Mouse (Mus musculus): ENCODE results near the gene Emc4.

Gene Emc4

DNA sequence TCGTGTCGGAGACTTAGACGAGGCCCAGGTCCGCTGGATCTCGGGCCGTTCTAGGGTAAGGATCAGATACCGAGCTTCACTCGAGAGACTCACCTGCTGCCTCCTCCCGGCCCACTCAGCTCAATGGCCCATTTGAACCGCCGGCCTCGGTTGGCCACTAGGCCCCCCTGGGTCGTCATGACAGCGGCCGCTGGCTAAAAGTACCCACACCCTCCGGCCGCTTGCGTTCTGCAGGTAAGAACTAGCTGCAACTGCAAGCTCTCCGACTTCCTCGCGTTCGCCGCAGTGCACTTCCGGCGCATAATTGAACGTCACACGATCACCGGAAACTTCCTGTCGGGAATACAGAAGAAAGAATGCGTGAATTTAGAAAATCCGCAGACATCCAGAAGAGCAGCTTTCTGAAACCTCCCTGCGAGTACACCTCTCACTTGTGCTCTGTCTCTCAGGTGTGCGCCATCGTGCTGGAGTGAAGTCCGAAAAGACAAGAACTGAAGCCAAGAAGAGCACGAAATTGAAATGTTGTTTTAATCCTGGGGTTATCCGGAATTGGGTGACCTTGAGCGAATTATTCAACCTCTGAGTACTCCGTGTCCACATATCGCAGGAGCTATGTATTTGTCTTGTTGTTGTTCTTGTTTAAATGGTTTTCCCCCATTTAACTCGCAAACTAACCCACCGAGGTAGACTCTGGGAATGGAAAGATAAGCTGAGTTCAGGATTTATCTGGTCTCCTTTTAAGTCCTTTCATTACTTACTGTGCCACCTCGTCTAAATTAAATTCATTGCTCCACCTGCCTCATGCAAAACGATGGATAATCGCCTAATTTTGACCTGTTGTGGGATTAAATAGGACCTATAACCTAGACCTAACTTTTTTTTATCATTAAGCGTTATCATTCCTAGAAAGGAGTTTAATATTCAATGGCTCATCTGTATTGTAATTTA is at the start of gene Emc4:
Emc4 (minus strand) TSS at position 302 of the 948 bp plus-strand sequence.
- in situ Hi-C loops (cut with MseI, MboI): no loop called here

DNA sequence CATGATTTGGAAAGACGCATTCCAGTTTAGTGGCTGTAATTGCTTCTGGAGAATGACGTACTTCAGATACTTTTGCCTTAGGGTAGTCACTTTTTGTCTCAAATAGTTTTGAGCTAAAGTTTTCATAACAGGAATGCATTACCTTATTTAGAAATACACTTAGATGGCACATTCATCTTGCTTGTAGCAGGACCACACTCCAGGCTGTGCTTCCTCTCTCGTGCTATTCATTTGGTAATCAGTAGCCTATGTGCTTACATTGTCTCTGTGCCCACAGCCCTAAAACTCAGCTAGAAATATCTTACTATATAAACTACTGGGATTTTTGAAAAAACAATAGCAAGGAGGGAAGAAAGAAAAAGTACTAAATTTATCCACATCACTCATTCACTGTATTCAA is 39.2 kb upstream of the Emc4 start:
- in situ Hi-C loops (cut with MseI, MboI): no loop called here

DNA sequence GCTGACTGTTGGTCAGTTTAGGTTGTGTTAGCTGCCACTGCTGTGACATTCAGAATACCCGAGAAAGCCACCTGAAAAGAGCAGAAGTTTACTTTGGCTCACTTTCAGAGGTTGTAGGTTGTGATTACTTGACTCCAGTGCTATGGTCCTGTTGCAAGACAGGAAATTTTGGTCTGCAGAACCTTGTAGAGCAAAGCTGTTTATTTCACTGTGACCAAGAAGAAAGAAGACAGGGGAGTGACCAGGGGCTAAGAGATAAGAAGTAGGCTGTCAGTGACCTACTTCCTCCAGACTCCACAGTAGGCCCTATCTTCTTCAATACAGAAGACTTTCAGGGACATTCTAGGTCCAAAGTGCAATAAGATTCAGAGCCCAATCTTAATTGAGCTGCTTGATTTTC is 28.8 kb upstream of the Emc4 start:
- in situ Hi-C loops (cut with MseI, MboI): no loop called here

DNA sequence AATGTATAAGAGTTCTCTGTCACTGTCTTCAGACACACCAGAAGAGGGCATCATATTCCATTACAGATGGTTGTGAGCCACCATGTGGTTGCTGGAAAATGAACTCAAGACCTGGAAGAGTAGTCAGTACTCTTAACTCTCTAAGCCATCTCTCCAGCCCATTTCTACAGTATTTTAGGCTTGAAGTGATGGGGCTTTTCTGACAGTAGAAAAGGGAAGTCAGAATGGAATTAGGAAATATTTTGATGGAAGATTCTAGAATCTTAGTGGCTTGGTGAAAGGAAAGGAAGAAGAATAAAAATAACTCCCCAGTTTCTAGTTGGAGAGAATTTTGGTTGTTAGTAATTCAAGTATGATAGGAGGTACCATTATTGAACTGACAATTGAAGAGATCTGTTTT is 26.1 kb upstream of the Emc4 start:
- in situ Hi-C loops (cut with MseI, MboI): no loop called here

DNA sequence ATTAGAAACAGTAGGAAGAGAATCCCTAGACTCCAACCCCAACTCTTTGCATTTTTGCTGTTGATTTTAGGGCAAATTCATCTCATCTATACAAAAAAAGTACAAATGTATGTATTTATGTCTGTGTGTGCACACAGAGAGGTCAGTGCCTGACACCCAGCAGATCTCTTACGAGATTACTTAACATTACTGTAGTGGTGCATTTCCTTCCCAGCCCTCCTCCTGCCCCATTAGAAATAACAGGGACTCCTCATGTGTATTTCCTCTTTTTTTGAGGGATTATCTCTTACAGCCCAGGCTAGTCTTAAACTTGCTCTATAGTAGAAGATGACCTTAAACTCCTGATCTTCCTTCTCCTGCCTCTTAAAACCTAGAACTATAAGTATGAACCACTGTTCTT is 24.9 kb upstream of the Emc4 start:
- in situ Hi-C loops (cut with MseI, MboI): no loop called here

DNA sequence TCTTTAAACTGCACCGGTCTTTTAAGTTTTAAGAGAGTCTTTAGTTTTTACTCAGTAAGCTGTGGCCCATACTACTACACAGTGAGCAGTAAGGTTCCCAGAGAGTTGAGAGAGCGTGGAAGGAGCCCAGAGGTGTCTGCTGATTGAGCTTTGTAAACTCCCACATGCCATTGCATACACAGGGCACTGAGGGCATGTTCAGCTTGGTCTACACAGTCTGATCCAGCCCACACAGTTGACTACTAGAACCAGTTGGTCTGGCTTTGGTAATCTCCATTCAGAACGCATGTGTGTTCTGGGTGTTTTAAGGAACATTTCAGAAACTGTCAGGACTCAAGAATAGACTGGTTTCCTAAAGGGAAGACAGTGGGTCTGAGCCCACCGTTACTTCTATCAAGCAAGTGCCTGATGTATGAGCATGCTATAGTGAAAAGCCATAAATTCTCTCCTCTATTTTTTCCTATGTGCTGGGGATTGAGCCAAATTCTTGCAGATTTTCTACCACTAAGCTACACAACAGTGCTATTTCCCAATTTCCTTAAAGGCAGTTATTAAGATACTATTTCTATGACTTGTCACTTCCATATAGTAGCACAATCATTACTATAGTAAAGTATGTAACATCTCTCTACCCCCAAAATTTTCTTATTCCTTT is 23.6 kb upstream of the Emc4 start:
- in situ Hi-C loops (cut with MseI, MboI): no loop called here

GRCm38 (mm10) chr2:112390843-112391242 is 23.0 kb upstream of the Emc4 start:
- in situ Hi-C loops (cut with MseI, MboI): no loop called here

GRCm38 (mm10) chr2:112381219-112381618 is 13.4 kb upstream of the Emc4 start:
- in situ Hi-C loops (cut with MseI, MboI): no loop called here

DNA sequence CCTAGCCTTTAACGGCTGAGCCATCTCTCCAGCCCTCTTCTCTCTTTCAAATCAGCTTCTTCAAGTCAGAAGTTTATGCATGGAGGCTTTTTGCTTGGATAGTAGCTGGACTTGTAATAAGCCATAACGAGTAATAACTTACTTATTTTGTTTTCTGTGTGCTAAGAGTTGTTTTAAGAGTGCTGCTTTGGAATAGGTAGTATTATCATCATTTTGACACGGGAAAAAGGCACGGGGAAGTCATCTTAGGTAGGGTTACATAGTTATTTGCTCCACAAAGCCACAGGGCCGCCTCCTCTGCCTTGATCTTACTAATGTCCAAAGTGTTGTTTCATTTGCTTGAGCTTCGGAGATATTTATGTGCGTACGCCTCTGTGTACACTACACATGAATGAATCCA is 12.3 kb upstream of the Emc4 start:
- in situ Hi-C loops (cut with MseI, MboI): no loop called here

GRCm38 (mm10) chr2:112378973-112379898 is 11.4 kb upstream of the Emc4 start, which contains the start of gene Katnbl1:
Katnbl1 (plus strand) TSS chr2:112379211.
- in situ Hi-C loops (cut with MseI, MboI): loop anchor here in 1 of 2 experiments (10.0 kb wide), 1 partner anchor 106 kb away; the partner anchor contains the start of gene Chrm5

GRCm38 (mm10) chr2:112374610-112375009 is 6.8 kb upstream of the Emc4 start:
- in situ Hi-C loops (cut with MseI, MboI): loop anchor here in 1 of 2 experiments (10.0 kb wide), 1 partner anchor 110 kb away; the partner anchor contains the start of gene Chrm5

DNA sequence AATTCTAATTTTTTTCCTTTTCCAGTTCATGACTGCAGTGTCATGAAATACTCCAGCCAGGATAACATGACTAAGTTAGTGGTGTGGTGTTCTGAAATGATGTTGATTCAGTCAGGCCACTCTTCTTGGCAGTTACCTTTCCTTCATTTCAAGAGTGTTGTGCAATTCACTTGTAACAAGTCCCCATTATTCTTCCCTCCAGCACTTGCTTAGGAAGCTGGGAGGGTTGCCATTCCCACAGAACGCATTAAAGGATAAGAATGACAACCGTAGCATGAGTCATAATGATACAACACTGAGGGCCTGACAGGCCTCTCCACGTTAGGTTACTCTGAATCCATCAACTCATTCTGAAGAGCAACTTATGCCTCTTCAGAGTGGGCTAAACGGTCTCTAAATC is 5.3 kb upstream of the Emc4 start:
- in situ Hi-C loops (cut with MseI, MboI): loop anchor here in 1 of 2 experiments (10.0 kb wide), 1 partner anchor 112 kb away; the partner anchor contains the start of gene Chrm5

GRCm38 (mm10) chr2:112369941-112370340 is 2.1 kb upstream of the Emc4 start:
- in situ Hi-C loops (cut with MseI, MboI): loop anchor here in 1 of 2 experiments (10.0 kb wide), 1 partner anchor 115 kb away; the partner anchor contains the start of gene Chrm5

DNA sequence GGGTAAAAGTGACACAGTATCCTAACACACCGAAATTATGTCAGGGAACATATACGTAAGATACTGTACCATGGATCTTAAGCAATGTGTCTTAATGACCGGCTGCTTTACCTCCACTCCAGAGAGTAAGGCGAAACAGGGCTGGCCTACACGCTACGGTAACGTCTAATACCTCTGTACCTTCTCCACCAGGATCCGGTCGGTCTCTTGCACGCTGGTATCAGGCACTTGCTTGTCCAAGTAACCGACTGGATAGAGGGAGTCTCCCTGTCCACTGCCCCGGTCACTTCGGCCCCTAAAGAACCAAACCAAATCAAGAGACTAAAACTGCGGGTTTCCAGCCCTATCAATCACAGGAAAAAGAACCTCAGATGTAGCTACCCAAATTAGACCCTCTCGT is 605 bp downstream of the Emc4 start:
- in situ Hi-C loops (cut with MseI, MboI): no loop called here

DNA sequence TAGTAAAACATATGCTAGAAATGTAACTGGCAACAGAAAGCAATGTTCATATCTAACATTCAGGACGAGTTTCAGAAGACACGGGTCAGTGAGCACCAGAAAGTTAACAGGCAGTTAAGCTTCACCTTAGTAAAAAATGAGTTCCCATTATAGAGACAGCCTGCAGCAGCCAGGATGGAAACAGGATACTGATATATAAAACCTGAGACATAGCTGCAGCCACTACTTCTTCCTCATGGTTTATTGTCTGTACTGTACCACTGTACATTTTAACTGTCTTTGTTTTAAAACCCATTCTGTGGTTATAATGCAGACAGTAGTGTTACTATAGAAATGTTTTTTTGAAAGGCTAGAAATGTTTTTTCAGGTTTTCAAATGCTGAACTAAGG is 7.1 kb downstream of the Emc4 start:
- in situ Hi-C loops (cut with MseI, MboI): no loop called here

GRCm38 (mm10) chr2:112360012-112360780 is 7.6 kb downstream of the Emc4 start:
- in situ Hi-C loops (cut with MseI, MboI): no loop called here

DNA sequence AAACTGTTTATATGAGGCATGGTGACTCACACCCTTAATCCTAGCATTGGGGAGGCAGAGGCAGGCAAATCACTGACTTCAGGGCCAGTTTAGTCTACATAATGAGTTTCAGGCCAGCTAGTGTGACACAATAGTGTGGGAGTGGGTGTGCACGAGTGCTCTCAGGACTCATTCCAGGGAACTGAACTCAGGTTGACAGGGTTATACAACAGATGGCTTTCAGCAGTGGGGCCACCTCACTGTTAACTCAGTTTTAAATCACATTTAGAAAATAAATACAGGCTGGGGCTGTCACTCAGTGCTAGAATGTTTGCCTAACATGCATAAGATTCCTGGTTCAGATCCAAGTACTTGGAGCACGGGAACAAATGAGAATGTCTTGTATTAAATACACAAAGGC is 8.2 kb downstream of the Emc4 start:
- in situ Hi-C loops (cut with MseI, MboI): no loop called here

GRCm38 (mm10) chr2:112353685-112354455 is 14.0 kb downstream of the Emc4 start:
- in situ Hi-C loops (cut with MseI, MboI): no loop called here

- in situ Hi-C loops (cut with MseI, MboI): no loop called here
These were observed 19.6 kb downstream of the Emc4 start for GRCm38 (mm10) chr2:112348246-112348645.

- in situ Hi-C loops (cut with MseI, MboI): no loop called here
These were observed 26.7 kb downstream of the Emc4 start for GRCm38 (mm10) chr2:112341117-112341516.

Measured in mouse trophoblast stem cell (cell line).